Mouse (Mus musculus) stomach, embryonic 16.5 days (tissue): ENCODE data around the gene Mob1b. TPM values are rescaled to one million over a fixed set of nuclear protein-coding genes. Genes with fewer than 3 reads are reported as not detected.

ENCODE experiments used
- ATAC-seq: fragments of 200-750 bp; cut with Nextera tagmentation; 2 replicates; pipeline ENCODE4 v1.8.0; 2017; ENCODE audit warnings: moderate number of reproducible peaks, moderate TSS enrichment; ENCODE audit not compliant: insufficient read depth, low FRiP score
- H3K27ac ChIP-seq: fragments of 300-500 bp; sonication (generic); 2 replicates; pipeline ENCODE4 v1.5.1; 2014; ENCODE audit warnings: low read length
- H3K27me3 ChIP-seq: fragments of 300-500 bp; sonication (generic); 2 replicates; pipeline ENCODE4 v1.6.1; 2014; ENCODE audit warnings: low read length, control low read depth, mixed read lengths; ENCODE audit not compliant: control insufficient read depth, insufficient read depth
- H3K36me3 ChIP-seq: fragments of 300-500 bp; sonication (generic); 2 replicates; pipeline ENCODE4 v1.6.1; 2014; ENCODE audit warnings: low read length; ENCODE audit not compliant: control insufficient read depth, insufficient read depth
- H3K4me1 ChIP-seq: fragments of 300-500 bp; sonication (generic); 2 replicates; pipeline ENCODE4 v1.6.1; 2014; ENCODE audit warnings: low read length, control low read depth, mixed read lengths; ENCODE audit not compliant: control insufficient read depth, insufficient read depth
- H3K4me2 ChIP-seq: fragments of 300-500 bp; sonication (generic); 2 replicates; pipeline ENCODE4 v1.6.1; 2014; ENCODE audit warnings: low read depth, low read length, mixed read lengths
- H3K4me3 ChIP-seq: fragments of 300-500 bp; sonication (generic); replicated peaks from 2 replicates; pipeline ENCODE4 v1.5.1; 2014; ENCODE audit warnings: mild to moderate bottlenecking, low read length
- H3K9ac ChIP-seq: fragments of 300-500 bp; sonication (generic); 2 replicates; pipeline ENCODE4 v1.6.1; 2014; ENCODE audit warnings: low read length
- H3K9me3 ChIP-seq: fragments of 300-500 bp; sonication (generic); replicated peaks from 2 replicates; pipeline ENCODE4 v1.6.1; 2016; ENCODE audit warnings: low read length, control low read depth; ENCODE audit not compliant: control insufficient read depth
- WGBS: fragments of 180-500 bp; shearing (Covaris S2); extraction: QIAGEN DNeasy Blood & Tissue Kit; methylation state at CpG from one replicate; pipeline ENCODE4 v1.1.7; 2014; 5-methylcytosine and 5-hydroxymethylcytosine counted together
- polyA plus RNA-seq: library from polyadenylated mRNA; unstranded; fragments of >200 nt; fragmentation: Nextera tagmentation; extraction: Ambion mirVana; gene quantifications from 2 replicates; pipeline ENCODE4 v1.2.1, GENCODE M21; 2015

Gene Mob1b
- 15.2 and 15.9 TPM in 2 replicates for polyA plus RNA-seq

DNA sequence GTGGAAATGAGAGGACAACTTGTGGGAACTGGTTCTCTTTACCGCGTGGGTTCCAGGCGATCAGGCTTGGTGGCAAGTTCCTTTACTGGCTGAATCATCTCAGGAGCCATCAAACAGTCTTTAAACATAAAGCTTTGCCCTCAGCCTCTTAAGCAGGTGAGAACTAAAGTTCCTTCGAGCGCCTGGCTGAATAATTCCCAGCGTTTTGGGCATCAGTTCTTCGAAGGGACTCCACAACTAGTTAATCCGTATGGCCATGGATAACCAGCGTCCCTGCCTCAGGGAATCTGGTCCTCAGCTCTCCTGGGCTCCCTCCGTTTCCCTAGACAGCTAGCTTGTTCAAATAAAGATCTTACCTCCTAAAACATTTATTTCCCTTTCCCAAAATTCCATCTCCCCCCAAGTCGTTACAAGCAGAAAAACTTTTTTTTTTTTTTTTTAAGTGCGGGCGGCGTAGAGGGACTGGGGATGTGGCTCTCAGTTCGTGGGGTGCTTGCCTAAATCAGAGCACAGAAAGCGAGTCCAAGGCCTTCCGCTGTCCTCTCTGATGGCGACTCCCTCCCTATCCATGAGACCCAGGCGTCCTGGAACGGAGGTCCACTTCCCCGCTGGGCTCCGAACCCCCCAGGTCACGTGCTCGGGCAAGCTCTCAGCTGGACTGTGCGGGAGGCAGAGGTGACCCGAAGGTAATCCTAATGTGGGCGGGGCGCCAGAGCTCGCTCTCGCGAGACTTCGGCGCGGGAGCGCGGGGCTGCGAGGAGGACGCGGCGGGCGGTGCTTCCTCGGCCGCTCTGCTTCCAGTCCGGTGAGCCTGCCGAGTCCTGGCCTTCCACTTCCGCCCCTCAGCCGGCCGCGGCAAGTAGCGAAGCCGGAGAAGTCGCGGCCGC, at the start of gene Mob1b:
Mob1b (plus strand) TSS at position 740 of the 887 bp plus-strand sequence.
- Histone ChIP-seq H3K9ac (peak within 1 kb of the TSS; percentile 95), H3K4me3 (peak within 1 kb of the TSS; percentile 95), H3K4me2 (peak within 1 kb of the TSS; percentile 95), H3K36me3 (no peaks in the 10 kb centered on the region), H3K27ac (peak within 1 kb of the TSS; percentile 93), H3K4me1 (peaks cover 17% of the 10 kb centered on the region), H3K9me3 (no peaks in the 10 kb centered on the region), H3K27me3 (no peaks in the 10 kb centered on the region)
- peak; percentile 99 for ATAC-seq
- under 1% methylated on average over 54 of the region's 54 CpGs for WGBS

DNA sequence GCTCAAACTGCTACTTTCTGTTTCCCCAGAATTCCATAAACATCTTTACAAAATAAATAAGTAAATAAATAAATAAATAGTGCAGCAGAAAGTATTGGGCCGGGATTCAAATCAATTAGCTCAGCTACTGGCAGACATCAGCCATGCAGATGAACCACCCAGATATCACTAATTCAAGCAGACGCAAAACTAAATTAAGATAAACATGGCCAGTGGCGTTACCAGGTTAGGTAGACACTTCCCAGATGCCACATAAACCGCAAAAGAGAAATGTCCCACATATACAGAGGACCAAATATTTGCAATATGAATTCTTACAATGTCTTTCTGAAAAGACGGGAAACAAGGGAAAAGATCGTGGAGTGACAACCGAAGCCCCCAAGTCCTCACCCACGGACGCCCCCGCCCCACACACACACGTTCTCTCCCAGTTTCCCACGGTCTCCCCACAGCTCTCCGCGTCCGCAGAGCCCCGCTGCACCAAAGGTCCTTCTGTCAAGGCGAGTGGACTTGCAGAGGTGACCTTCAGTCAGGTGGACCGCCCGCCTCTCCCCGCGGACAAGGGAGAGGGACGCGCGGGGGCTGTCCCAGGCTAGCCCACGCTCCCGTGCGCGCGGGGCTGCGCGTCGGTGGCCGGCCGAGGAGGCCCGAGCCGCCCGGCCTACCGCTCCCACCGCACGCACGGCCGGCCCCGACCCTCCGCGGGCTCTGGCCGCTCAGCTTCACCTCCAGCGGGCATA, 45.8 kb upstream of the Mob1b start:
- Histone ChIP-seq H3K9me3 (no peaks in the 10 kb centered on the region), H3K36me3 (peaks cover 6% of the 10 kb centered on the region), H3K27me3 (no peaks in the 10 kb centered on the region), H3K4me3 (peak overlapping the region; percentile 94), H3K4me2 (peak overlapping the region; percentile 66), H3K4me1 (peaks cover 12% of the 10 kb centered on the region; the same call in 1 of the 2 replicates), H3K9ac (peak overlapping the region; percentile 96), H3K27ac (peak overlapping the region; percentile 94)
- ATAC-seq: peak; percentile 12
- under 1% methylated on average over 46 of the region's 47 CpGs for WGBS

- peak within 1 kb of the TSS; percentile 66 for H3K4me2 ChIP-seq
- H3K4me3 ChIP-seq: peak within 1 kb of the TSS; percentile 94
- ATAC-seq: peak; percentile 94
- no peaks in the 10 kb centered on the region for H3K9me3 ChIP-seq
- peak within 1 kb of the TSS; percentile 96 for H3K9ac ChIP-seq
- H3K36me3 ChIP-seq: peaks cover 6% of the 10 kb centered on the region
- H3K27me3 ChIP-seq: no peaks in the 10 kb centered on the region
- peak within 1 kb of the TSS; percentile 94 for H3K27ac ChIP-seq
- peaks cover 12% of the 10 kb centered on the region; the same call in 1 of the 2 replicates for H3K4me1 ChIP-seq
- WGBS: under 1% methylated on average over 112 of the region's 127 CpGs
Observed at GRCm38 (mm10) chr5:88675443-88676387, 44.9 kb upstream of the Mob1b start, which contains the start of gene Grsf1. Gene Grsf1 (minus strand): TSS chr5:88676171.

GRCm38 (mm10) chr5:88678929-88679328, 41.7 kb upstream of the Mob1b start:
- no peak overlapping the region for H3K9ac ChIP-seq

DNA sequence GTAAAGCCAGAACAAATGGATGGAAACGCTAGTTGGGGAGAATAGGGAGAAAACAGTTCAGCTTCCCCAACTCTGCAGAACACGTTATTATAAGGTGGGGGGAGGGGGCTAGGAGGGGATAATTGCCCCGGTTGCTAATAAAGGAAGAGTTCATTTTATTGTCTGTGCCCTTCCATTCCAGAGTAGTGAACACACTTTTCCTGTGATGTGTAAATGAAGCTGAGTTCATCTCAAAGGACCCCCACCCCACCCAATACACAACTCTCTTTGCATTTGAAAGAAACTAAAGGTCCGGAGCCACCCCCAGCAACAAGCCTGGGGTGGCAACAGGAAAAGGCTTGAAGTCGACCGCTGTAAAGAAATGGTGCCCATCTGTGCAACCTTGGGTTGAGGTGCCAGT, 41.3 kb upstream of the Mob1b start:
- no peak for ATAC-seq
- H3K9me3 ChIP-seq: no peaks in the 10 kb centered on the region
- H3K36me3 ChIP-seq: no peaks in the 10 kb centered on the region
- H3K27me3 ChIP-seq: no peaks in the 10 kb centered on the region
- no peak overlapping the region for H3K27ac ChIP-seq
- H3K4me3 ChIP-seq: no peak overlapping the region
- no peak overlapping the region for H3K4me2 ChIP-seq
- 26% methylated on average over 6 of the region's 6 CpGs for WGBS
- no peak overlapping the region for H3K9ac ChIP-seq
- peaks cover 4% of the 10 kb centered on the region; the same call in 1 of the 2 replicates for H3K4me1 ChIP-seq

More at GRCm38 (mm10) chr5:88678929-88679328, 41.7 kb upstream of the Mob1b start:
- no peak for ATAC-seq
- Histone ChIP-seq H3K9me3 (no peaks in the 10 kb centered on the region), H3K27me3 (no peaks in the 10 kb centered on the region), H3K4me1 (peaks cover 8% of the 10 kb centered on the region; the same call in 1 of the 2 replicates), H3K27ac (0 out of 2 replicates have a peak overlapping the region, but pooled peaks have one; percentile 18), H3K36me3 (no peaks in the 10 kb centered on the region), H3K4me2 (no peak overlapping the region), H3K4me3 (no peak overlapping the region)
- 36% methylated on average over 7 of the region's 7 CpGs for WGBS

DNA sequence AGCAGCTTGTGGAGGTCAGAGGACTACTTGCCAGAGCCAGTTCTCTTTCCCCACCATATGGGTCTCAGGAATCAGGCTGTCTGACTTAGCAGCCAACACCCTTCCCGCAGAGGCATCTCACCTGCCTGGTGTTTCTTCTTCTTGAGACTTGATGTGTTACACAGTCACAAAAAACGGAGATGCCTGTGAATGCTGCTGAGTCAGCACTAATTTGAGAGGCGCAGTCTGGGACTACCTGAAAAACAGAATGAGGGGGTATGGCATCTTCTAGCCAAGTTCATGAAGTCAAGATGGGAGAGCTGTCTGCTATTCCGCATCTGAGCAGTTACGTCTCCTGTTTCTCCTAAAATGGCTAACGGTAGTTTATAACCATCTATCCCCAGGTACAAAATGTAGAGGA, 40.1 kb upstream of the Mob1b start:
- H3K36me3 ChIP-seq: no peaks in the 10 kb centered on the region
- no peak overlapping the region for H3K4me2 ChIP-seq
- H3K27ac ChIP-seq: no peak overlapping the region
- no peaks in the 10 kb centered on the region for H3K4me1 ChIP-seq
- no peaks in the 10 kb centered on the region for H3K9me3 ChIP-seq
- no peak for ATAC-seq
- H3K9ac ChIP-seq: no peak overlapping the region
- 80% methylated on average over 6 of the region's 6 CpGs for WGBS
- no peaks in the 10 kb centered on the region for H3K27me3 ChIP-seq
- H3K4me3 ChIP-seq: no peak overlapping the region

DNA sequence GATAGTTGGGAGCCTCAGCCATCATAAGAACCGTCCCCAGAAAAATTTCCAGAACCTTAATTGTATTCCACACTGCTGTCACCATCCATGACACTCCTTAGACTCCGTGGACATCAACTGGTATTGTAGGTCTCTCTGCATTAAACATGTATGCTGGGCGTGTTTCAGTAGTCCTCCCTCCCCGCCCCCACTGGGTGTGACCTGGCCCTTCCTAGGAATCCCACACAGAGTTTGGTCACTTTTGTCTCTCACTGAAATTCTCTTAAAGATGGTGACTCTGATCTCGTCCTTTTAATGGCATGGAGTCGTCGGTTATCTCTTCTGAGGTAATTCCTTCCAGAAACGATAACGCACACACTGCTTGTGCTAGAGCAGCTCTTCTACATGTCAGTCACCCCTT, 36.9 kb upstream of the Mob1b start:
- H3K27ac ChIP-seq: no peak overlapping the region
- no peak for ATAC-seq
- no peaks in the 10 kb centered on the region for H3K9me3 ChIP-seq
- no peak overlapping the region for H3K4me3 ChIP-seq
- H3K9ac ChIP-seq: no peak overlapping the region
- H3K4me1 ChIP-seq: 0 out of 2 replicates have a peak, but pooled peaks cover 2% of the 10 kb centered on the region
- H3K4me2 ChIP-seq: no peak overlapping the region
- WGBS: 81% methylated on average over 9 of the region's 9 CpGs
- H3K36me3 ChIP-seq: no peaks in the 10 kb centered on the region
- no peaks in the 10 kb centered on the region for H3K27me3 ChIP-seq

DNA sequence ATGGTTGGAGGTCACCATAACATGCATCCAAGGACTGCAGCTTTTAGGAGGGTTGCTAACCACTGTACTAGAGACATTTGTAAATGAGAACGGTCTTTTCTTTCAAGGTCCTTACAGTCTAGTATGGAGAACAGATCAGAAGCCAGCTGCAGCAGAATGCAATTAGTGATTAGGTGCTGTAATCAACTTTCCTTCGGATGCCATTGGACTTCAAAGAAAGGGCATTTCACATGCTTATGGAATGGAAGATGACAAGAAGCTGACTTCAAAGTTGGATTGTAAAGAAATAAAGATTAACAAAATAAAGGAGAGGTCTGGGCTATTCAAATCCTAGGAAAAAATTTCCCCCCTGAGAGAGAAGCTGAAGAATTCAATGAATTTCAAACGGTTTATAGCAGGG, 36.4 kb upstream of the Mob1b start:
- Histone ChIP-seq H3K9ac (no peak overlapping the region), H3K9me3 (no peaks in the 10 kb centered on the region), H3K4me3 (no peak overlapping the region), H3K4me1 (0 out of 2 replicates have a peak, but pooled peaks cover 3% of the 10 kb centered on the region), H3K4me2 (no peak overlapping the region), H3K36me3 (no peaks in the 10 kb centered on the region), H3K27me3 (no peaks in the 10 kb centered on the region), H3K27ac (no peak overlapping the region)
- no peak for ATAC-seq
- WGBS: 30% methylated on average over 3 of the region's 3 CpGs
